Mouse (Mus musculus): Measurements from ENCODE around the gene Cblb.

- TF ChIP-seq CEBPB (IDR thresholded peaks at IDR 0.05; ENCODE audit: low read depth) (no peak), MYOD1 (IDR thresholded peaks at IDR 0.05; ENCODE audit: control insufficient read depth, insufficient read length, low read depth) (no peak), CTCF (IDR thresholded peaks at IDR 0.05; ENCODE audit: control insufficient read depth, insufficient read depth, insufficient read length) (no peak), MAX (IDR thresholded peaks at IDR 0.05) (no peak), USF1 (IDR thresholded peaks at IDR 0.05; ENCODE audit: low read depth) (no peak), FOSL1 (IDR thresholded peaks at IDR 0.05; ENCODE audit: insufficient read depth, low read length, poor library complexity, severe bottlenecking) (no peak), MYOG (IDR thresholded peaks at IDR 0.05; ENCODE audit: control insufficient read depth, extremely low read depth, insufficient read length) (no peak)
Observed at GRCm38 (mm10) chr16:52038821-52039220, 7.8 kb downstream of the Cblb start.
